Mouse (Mus musculus) hindbrain, postnatal 0 days (tissue): Measurements from ENCODE around the gene Upf3a. TPM values are rescaled to one million over a fixed set of nuclear protein-coding genes. Genes with fewer than 3 reads are reported as not detected.

Source experiments
- ATAC-seq: fragments of 200-750 bp; cut with Nextera tagmentation; 2 replicates; pipeline ENCODE4 v1.8.0; 2017; ENCODE audit warnings: mild to moderate bottlenecking, moderate TSS enrichment, moderate library complexity
- DNase-seq: peaks from one replicate; pipeline ENCODE4 v3.0.0-alpha.2; 2015; ENCODE audit warnings: low spot score
- H3K27ac ChIP-seq: fragments of 300-500 bp; sonication (generic); 2 replicates; pipeline ENCODE4 v1.5.1; 2014; ENCODE audit warnings: mild to moderate bottlenecking
- H3K27me3 ChIP-seq: fragments of 300-500 bp; sonication (generic); 2 replicates; pipeline ENCODE4 v1.6.1; 2014; ENCODE audit warnings: low read length, mixed read lengths; ENCODE audit not compliant: insufficient read depth
- H3K36me3 ChIP-seq: fragments of 300-500 bp; sonication (generic); 2 replicates; pipeline ENCODE4 v1.6.1; 2014; ENCODE audit warnings: low read length, mixed read lengths; ENCODE audit not compliant: insufficient read depth
- H3K4me1 ChIP-seq: fragments of 300-500 bp; sonication (generic); 2 replicates; pipeline ENCODE4 v1.6.1; 2014; ENCODE audit warnings: antibody characterized with exemption, low read length, mixed read lengths; ENCODE audit not compliant: insufficient read depth
- H3K4me2 ChIP-seq: fragments of 300-500 bp; sonication (generic); 2 replicates; pipeline ENCODE4 v1.6.1; 2014; ENCODE audit warnings: low read depth, mild to moderate bottlenecking, low read length, moderate library complexity, mixed read lengths
- H3K4me3 ChIP-seq: fragments of 300-500 bp; sonication (generic); 2 replicates; pipeline ENCODE4 v1.5.1; 2014; ENCODE audit warnings: low read length
- H3K9ac ChIP-seq: fragments of 300-500 bp; sonication (generic); replicated peaks from 2 replicates; pipeline ENCODE4 v1.6.1; 2014; ENCODE audit warnings: mild to moderate bottlenecking, low read length, moderate library complexity, mixed read lengths
- H3K9me3 ChIP-seq: fragments of 300-500 bp; sonication (generic); 2 replicates; pipeline ENCODE4 v1.6.1; 2016; ENCODE audit warnings: low read length, mixed read lengths
- CTCF ChIP-seq: IDR thresholded peaks from 2 replicates; pipeline ENCODE4 v1.5.1; 2016; ENCODE audit warnings: antibody characterized with exemption, control low read depth, low read depth
- WGBS: fragments of 180-500 bp; shearing (Covaris S2); extraction: QIAGEN DNeasy Blood & Tissue Kit; methylation state at CpG from one replicate; pipeline ENCODE4 v1.1.7; 2014; 5-methylcytosine and 5-hydroxymethylcytosine counted together
- polyA plus RNA-seq: library from polyadenylated mRNA; unstranded; fragments of >200 nt; fragmentation: Nextera tagmentation; extraction: Ambion mirVana; gene quantifications from 2 replicates; pipeline ENCODE4 v1.2.1, GENCODE M21; 2015
- total RNA-seq: library from RNA; depleted of rRNA; stranded (reverse); fragments of >200 nt; gene quantifications from 2 replicates; pipeline ENCODE4 v1.2.3, GENCODE M21; 2014

The Upf3a gene
- total and polyA plus RNA-seq, 2 experiments from 2014 or later, result 14.7 to 44.9 TPM

- Histone ChIP-seq H3K27me3 (no peaks in the 10 kb centered on the region), H3K4me3 (peak within 1 kb of the TSS; percentile 100), H3K9ac (peak within 1 kb of the TSS; percentile 91), H3K4me2 (peak within 1 kb of the TSS; percentile 82), H3K36me3 (peaks cover 9% of the 10 kb centered on the region; the same call in 1 of the 2 replicates), H3K9me3 (no peaks in the 10 kb centered on the region), H3K27ac (peak within 1 kb of the TSS; percentile 89), H3K4me1 (peaks cover 16% of the 10 kb centered on the region)
- peak; percentile 97 for ATAC-seq
- 9% methylated on average over 40 of the region's 40 CpGs for WGBS
- DNase-seq, result peak; percentile 95
- no peak for TF ChIP-seq CTCF
Observed at GRCm38 (mm10) chr8:13756982-13757804, 28.2 kb upstream of the Upf3a start, which contains the start of gene Cdc16. Gene Cdc16, plus strand, starts transcription at chr8:13757676.

GRCm38 (mm10) chr8:13757805-13758727 lies 27.3 kb upstream of the Upf3a start:
- TF ChIP-seq CTCF, result peak; percentile 72
- H3K36me3 ChIP-seq, result peaks cover 18% of the 10 kb centered on the region
- H3K27ac ChIP-seq, result peak overlapping the region; percentile 89
- ATAC-seq, result peak; percentile 75
- H3K4me2 ChIP-seq, result peak overlapping the region; percentile 82
- peak; percentile 65 for DNase-seq
- H3K4me3 ChIP-seq, result peak overlapping the region; percentile 100
- H3K9me3 ChIP-seq, result no peaks in the 10 kb centered on the region
- no peaks in the 10 kb centered on the region for H3K27me3 ChIP-seq
- under 1% methylated on average over 38 of the region's 38 CpGs for WGBS
- peaks cover 16% of the 10 kb centered on the region for H3K4me1 ChIP-seq
- peak overlapping the region; percentile 91 for H3K9ac ChIP-seq

GRCm38 (mm10) chr8:13769206-13769605 lies 16.2 kb upstream of the Upf3a start:
- ATAC-seq (no peak), DNase-seq (no peak)
- WGBS, result 86% methylated on average over 11 of the region's 11 CpGs

GRCm38 (mm10) chr8:13780536-13780935 lies 4.9 kb upstream of the Upf3a start:
- ATAC-seq (no peak), DNase-seq (no peak)
- Histone ChIP-seq H3K27me3 (no peaks in the 10 kb centered on the region), H3K9ac (no peak overlapping the region), H3K4me1 (no peaks in the 10 kb centered on the region), H3K27ac (no peak overlapping the region), H3K4me3 (no peak overlapping the region), H3K9me3 (no peaks in the 10 kb centered on the region), H3K36me3 (peaks cover 52% of the 10 kb centered on the region), H3K4me2 (no peak overlapping the region)
- no peak for TF ChIP-seq CTCF
- 78% methylated on average over 3 of the region's 3 CpGs for WGBS

More at GRCm38 (mm10) chr8:13769206-13769605, 16.2 kb upstream of the Upf3a start:
- Histone ChIP-seq H3K36me3 (peaks cover 85% of the 10 kb centered on the region), H3K27ac (no peak overlapping the region), H3K9ac (no peak overlapping the region), H3K4me3 (no peak overlapping the region), H3K4me1 (no peaks in the 10 kb centered on the region), H3K9me3 (no peaks in the 10 kb centered on the region), H3K4me2 (no peak overlapping the region), H3K27me3 (no peaks in the 10 kb centered on the region)
- no peak for TF ChIP-seq CTCF

- Histone ChIP-seq H3K36me3 (peaks cover 21% of the 10 kb centered on the region), H3K27ac (peak overlapping the region; percentile 95), H3K9ac (peak overlapping the region; percentile 77), H3K4me2 (peak overlapping the region; percentile 67), H3K4me3 (peak overlapping the region; percentile 56), H3K9me3 (no peaks in the 10 kb centered on the region), H3K27me3 (no peaks in the 10 kb centered on the region), H3K4me1 (peaks cover 3% of the 10 kb centered on the region; the same call in 1 of the 2 replicates)
- 1% methylated on average over 44 of the region's 47 CpGs for WGBS
- DNase-seq, result peak; percentile 99
- peak; percentile 95 for TF ChIP-seq CTCF
- ATAC-seq, result peak; percentile 98
Observed at GRCm38 (mm10) chr8:13785764-13786299, 417 bp downstream of the Upf3a start.

GRCm38 (mm10) chr8:13789606-13790005 lies 4.2 kb downstream of the Upf3a start:
- Histone ChIP-seq H3K9ac (no peak overlapping the region), H3K36me3 (peaks cover 20% of the 10 kb centered on the region), H3K9me3 (no peaks in the 10 kb centered on the region), H3K4me2 (no peak overlapping the region), H3K27me3 (no peaks in the 10 kb centered on the region), H3K27ac (no peak overlapping the region), H3K4me1 (peaks cover 3% of the 10 kb centered on the region; the same call in 1 of the 2 replicates), H3K4me3 (no peak overlapping the region)
- no peak for TF ChIP-seq CTCF
- ATAC-seq, result no peak
- 92% methylated on average over 8 of the region's 8 CpGs for WGBS
- no peak for DNase-seq
